Mouse (Mus musculus): ENCODE measurements around the gene Glb1. TPM values are rescaled to one million over a fixed set of nuclear protein-coding genes. Genes with fewer than 3 reads are reported as not detected.

The Glb1 gene
- total and polyA plus RNA-seq, 2 experiments from 2014 or later = 32.1 to 38.0 TPM

GRCm38 (mm10) chr9:114440548-114440947 is 39.7 kb downstream of the Glb1 start:
- no peak for TF ChIP-seq CTCF (IDR thresholded peaks at IDR 0.05)
- DNase-seq (ENCODE audit: low spot score) = no peak
- WGBS = 90% methylated on average over 10 of the region's 10 CpGs

GRCm38 (mm10) chr9:114442225-114442624 is 41.3 kb downstream of the Glb1 start:
- no peak for TF ChIP-seq CTCF (IDR thresholded peaks at IDR 0.05)
- no peaks in the 10 kb centered on the region for H3K4me1 ChIP-seq (ENCODE audit: insufficient read depth, low read length)
- DNase-seq (ENCODE audit: low spot score) (no peak), ATAC-seq (ENCODE audit: low FRiP score) (no peak)
- H3K27me3 ChIP-seq (ENCODE audit: insufficient read depth, low read length) = no peaks in the 10 kb centered on the region
- H3K27ac ChIP-seq (ENCODE audit: low read depth, low read length) = no peak overlapping the region
- H3K4me3 ChIP-seq (ENCODE audit: low read depth, low read length) = no peak overlapping the region
- H3K4me2 ChIP-seq (ENCODE audit: low read depth, low read length, poor library complexity, severe bottlenecking) = no peak overlapping the region
- H3K9ac ChIP-seq (replicated peaks; ENCODE audit: low read length, poor library complexity, severe bottlenecking) = no peak overlapping the region
- 92% methylated on average over 9 of the region's 9 CpGs for WGBS
- no peaks in the 10 kb centered on the region for H3K9me3 ChIP-seq (ENCODE audit: low read length)
- 0 out of 2 replicates have a peak, but pooled peaks cover 5% of the 10 kb centered on the region for H3K36me3 ChIP-seq (ENCODE audit: insufficient read depth, low read length)

More at GRCm38 (mm10) chr9:114440548-114440947, 39.7 kb downstream of the Glb1 start:
- Histone ChIP-seq H3K27me3 (ENCODE audit: insufficient read depth, low read length) (no peaks in the 10 kb centered on the region), H3K4me3 (ENCODE audit: low read depth, low read length) (no peak overlapping the region), H3K4me2 (ENCODE audit: low read depth, low read length, poor library complexity, severe bottlenecking) (no peak overlapping the region), H3K27ac (ENCODE audit: low read depth, low read length) (no peak overlapping the region), H3K36me3 (ENCODE audit: insufficient read depth, low read length) (0 out of 2 replicates have a peak, but pooled peaks cover 5% of the 10 kb centered on the region), H3K9me3 (ENCODE audit: low read length) (no peaks in the 10 kb centered on the region), H3K9ac (replicated peaks; ENCODE audit: low read length, poor library complexity, severe bottlenecking) (no peak overlapping the region), H3K4me1 (ENCODE audit: insufficient read depth, low read length) (no peaks in the 10 kb centered on the region)
- no peak for ATAC-seq (ENCODE audit: low FRiP score)

- Histone ChIP-seq H3K27ac (ENCODE audit: low read depth, low read length) (no peak overlapping the region), H3K9me3 (ENCODE audit: low read length) (no peaks in the 10 kb centered on the region), H3K27me3 (ENCODE audit: insufficient read depth, low read length) (no peaks in the 10 kb centered on the region), H3K9ac (replicated peaks; ENCODE audit: low read length, poor library complexity, severe bottlenecking) (no peak overlapping the region), H3K4me2 (ENCODE audit: low read depth, low read length, poor library complexity, severe bottlenecking) (no peak overlapping the region), H3K36me3 (ENCODE audit: insufficient read depth, low read length) (no peaks in the 10 kb centered on the region), H3K4me3 (ENCODE audit: low read depth, low read length) (no peak overlapping the region), H3K4me1 (ENCODE audit: insufficient read depth, low read length) (no peaks in the 10 kb centered on the region)
- no peak for TF ChIP-seq CTCF (IDR thresholded peaks at IDR 0.05)
- DNase-seq (ENCODE audit: low spot score) (no peak), ATAC-seq (ENCODE audit: low FRiP score) (no peak)
- WGBS = 87% methylated on average over 9 of the region's 9 CpGs
These were observed 42.0 kb downstream of the Glb1 start for GRCm38 (mm10) chr9:114442893-114443292.

DNA sequence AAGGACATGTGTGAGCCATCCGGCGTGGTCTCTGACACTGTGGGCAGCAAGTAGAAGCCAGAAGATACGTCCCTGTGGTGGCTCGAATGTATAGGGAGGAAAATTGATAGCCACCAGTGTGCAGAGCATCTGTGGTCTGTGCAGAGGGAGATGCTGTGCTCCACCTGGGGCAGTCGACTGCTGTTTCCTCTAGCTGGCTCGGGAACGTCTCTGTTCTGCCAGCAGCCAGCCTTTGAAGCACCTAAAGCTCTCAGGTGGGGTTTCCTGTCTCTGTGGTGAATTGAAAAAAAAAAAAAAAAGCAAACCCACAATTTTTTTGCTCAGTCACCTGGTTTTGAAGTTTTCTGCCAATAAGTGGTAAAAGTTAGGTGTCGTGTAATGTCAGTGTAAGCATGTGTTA is 42.5 kb downstream of the Glb1 start:
- H3K27me3 ChIP-seq (ENCODE audit: insufficient read depth, low read length) = no peaks in the 10 kb centered on the region
- H3K4me2 ChIP-seq (ENCODE audit: low read depth, low read length, poor library complexity, severe bottlenecking) = no peak overlapping the region
- ATAC-seq (ENCODE audit: low FRiP score) = no peak
- no peaks in the 10 kb centered on the region for H3K4me1 ChIP-seq (ENCODE audit: insufficient read depth, low read length)
- H3K4me3 ChIP-seq (ENCODE audit: low read depth, low read length) = no peak overlapping the region
- no peak overlapping the region for H3K27ac ChIP-seq (ENCODE audit: low read depth, low read length)
- DNase-seq (ENCODE audit: low spot score) = no peak
- no peak overlapping the region for H3K9ac ChIP-seq (replicated peaks; ENCODE audit: low read length, poor library complexity, severe bottlenecking)
- TF ChIP-seq CTCF (IDR thresholded peaks at IDR 0.05) = no peak
- H3K36me3 ChIP-seq (ENCODE audit: insufficient read depth, low read length) = no peaks in the 10 kb centered on the region
- no peaks in the 10 kb centered on the region for H3K9me3 ChIP-seq (ENCODE audit: low read length)
- WGBS = 94% methylated on average over 8 of the region's 8 CpGs

DNA sequence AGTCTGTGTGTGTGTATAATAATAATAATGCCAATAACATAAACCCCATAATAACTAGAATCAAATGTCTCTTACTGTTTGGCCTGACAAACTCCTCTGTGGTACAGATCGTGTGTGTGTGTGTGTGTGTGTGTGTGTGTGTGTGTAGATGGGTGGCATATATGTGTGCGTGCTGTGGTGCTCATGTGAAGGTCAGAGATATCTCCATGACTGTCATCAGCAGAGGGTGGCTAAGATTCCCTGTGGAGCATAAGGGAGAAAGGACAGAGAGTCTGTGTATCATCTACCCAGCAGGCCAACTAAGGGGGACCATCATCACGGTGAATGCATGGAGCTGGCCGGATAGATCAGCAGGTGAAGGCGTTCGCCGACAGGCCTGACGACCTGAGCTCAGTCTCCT is 46.0 kb downstream of the Glb1 start:
- Histone ChIP-seq H3K36me3 (ENCODE audit: insufficient read depth, low read length) (no peaks in the 10 kb centered on the region), H3K27me3 (ENCODE audit: insufficient read depth, low read length) (no peaks in the 10 kb centered on the region), H3K4me2 (ENCODE audit: low read depth, low read length, poor library complexity, severe bottlenecking) (no peak overlapping the region), H3K9ac (replicated peaks; ENCODE audit: low read length, poor library complexity, severe bottlenecking) (no peak overlapping the region), H3K4me1 (ENCODE audit: insufficient read depth, low read length) (no peaks in the 10 kb centered on the region), H3K9me3 (ENCODE audit: low read length) (no peaks in the 10 kb centered on the region), H3K4me3 (ENCODE audit: low read depth, low read length) (no peak overlapping the region), H3K27ac (ENCODE audit: low read depth, low read length) (no peak overlapping the region)
- ATAC-seq (ENCODE audit: low FRiP score) = no peak
- WGBS = 91% methylated on average over 8 of the region's 8 CpGs
- no peak for TF ChIP-seq CTCF (IDR thresholded peaks at IDR 0.05)
- DNase-seq (ENCODE audit: low spot score) = no peak

DNA sequence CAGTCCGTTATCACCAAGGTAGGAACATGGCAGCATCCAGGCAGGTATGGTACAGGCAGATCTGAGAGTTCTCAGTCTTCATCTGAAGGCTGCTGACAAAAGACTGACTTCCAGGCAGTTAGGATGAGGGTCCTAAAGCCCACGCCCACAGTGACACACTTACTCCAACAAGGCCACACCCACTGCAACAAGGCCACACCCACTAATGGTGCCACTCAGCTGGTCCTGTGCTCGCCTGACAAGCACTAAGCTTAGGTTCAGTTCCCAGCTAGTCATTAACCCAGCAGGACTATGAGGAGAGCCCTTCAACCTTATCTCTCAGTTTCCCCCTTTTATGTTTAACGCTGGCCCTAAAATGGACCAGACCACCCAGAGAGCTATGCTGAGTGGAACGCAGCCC is 47.8 kb downstream of the Glb1 start:
- TF ChIP-seq CTCF (IDR thresholded peaks at IDR 0.05) = no peak
- Histone ChIP-seq H3K4me3 (ENCODE audit: low read depth, low read length) (no peak overlapping the region), H3K36me3 (ENCODE audit: insufficient read depth, low read length) (0 out of 2 replicates have a peak, but pooled peaks cover 2% of the 10 kb centered on the region), H3K27me3 (ENCODE audit: insufficient read depth, low read length) (no peaks in the 10 kb centered on the region), H3K27ac (ENCODE audit: low read depth, low read length) (no peak overlapping the region), H3K9me3 (ENCODE audit: low read length) (no peaks in the 10 kb centered on the region), H3K9ac (replicated peaks; ENCODE audit: low read length, poor library complexity, severe bottlenecking) (no peak overlapping the region), H3K4me2 (ENCODE audit: low read depth, low read length, poor library complexity, severe bottlenecking) (no peak overlapping the region), H3K4me1 (ENCODE audit: insufficient read depth, low read length) (no peaks in the 10 kb centered on the region)
- ATAC-seq (ENCODE audit: low FRiP score) (no peak), DNase-seq (ENCODE audit: low spot score) (no peak)
- WGBS = 88% methylated on average over 5 of the region's 5 CpGs

All from midbrain, postnatal 0 days (tissue).